Mouse (Mus musculus): ENCODE data around the gene Gm28374. TPM values are rescaled to one million over a fixed set of nuclear protein-coding genes. Genes with fewer than 3 reads are reported as not detected.

The Gm28374 gene
- total RNA-seq, 2 experiments from 2014 or later: 0.72 to 0.84 TPM

GRCm38 (mm10) chr19:6037695-6038094 is 44.4 kb downstream of the Gm28374 start:
- DNase-seq (ENCODE audit: low spot score in 2 of 2): no peak
- intact Hi-C loops (cut with DNase I): no loop called here

GRCm38 (mm10) chr19:6035966-6036585 is 46.0 kb downstream of the Gm28374 start:
- intact Hi-C loops (cut with DNase I): no loop called here

GRCm38 (mm10) chr19:6030520-6031280 is 51.4 kb downstream of the Gm28374 start:
- intact Hi-C loops (cut with DNase I): no loop called here
- DNase-seq (ENCODE audit: low spot score in 2 of 2): no peak

More at GRCm38 (mm10) chr19:6035966-6036585, 46.0 kb downstream of the Gm28374 start:
- DNase-seq (ENCODE audit: low spot score in 2 of 2): no peak

- DNase-seq (ENCODE audit: low spot score in 2 of 2): no peak
- intact Hi-C loops (cut with DNase I): no loop called here
Measured at GRCm38 (mm10) chr19:6029426-6029825, 52.6 kb downstream of the Gm28374 start.

- no peak for DNase-seq (ENCODE audit: low spot score in 2 of 2)
Measured at GRCm38 (mm10) chr19:6028991-6029390, 53.1 kb downstream of the Gm28374 start.

More at GRCm38 (mm10) chr19:6028991-6029390, 53.1 kb downstream of the Gm28374 start:
- intact Hi-C loops (cut with DNase I): no loop called here

Small RNAs within 50 kb of the gene (microRNA-seq; reads per million reads assigned to microRNA genes)
- gene Mir6988: 2.8 reads per million, percentile 5 among the genes with 10 or more reads in this experiment

Other genes with a start within 250 kb of the Gm28374 start
- gene Frmd8, start 207.0 kb downstream of the Gm28374 start, total RNA-seq (2021): 10 to 100 TPM; 11.6 to 13.3 TPM
- gene Slc25a45, start 204.4 kb downstream of the Gm28374 start, total RNA-seq (2021): 1 to 10 TPM; 3.0 to 4.1 TPM
- gene Tigd3, start 188.1 kb downstream of the Gm28374 start, total RNA-seq (2021): 1 to 10 TPM; 4.3 to 4.5 TPM
- 10 to 100 TPM; 77.5 to 96.5 TPM for gene Dpf2, start 169.2 kb downstream of the Gm28374 start, total RNA-seq (2021)
- gene Cdc42ep2, start 157.4 kb downstream of the Gm28374 start, total RNA-seq (2021): 1 to 10 TPM; 5.5 to 8.3 TPM
- 1 to 10 TPM; 4.6 to 5.5 TPM for gene Pola2, start 118.1 kb downstream of the Gm28374 start, total RNA-seq (2021)
- gene Slc22a20, start 96.1 kb downstream of the Gm28374 start, total RNA-seq (2021): not detected
- gene Capn1, start 66.4 kb downstream of the Gm28374 start, total RNA-seq (2021): 10 to 100 TPM; 19.6 to 20.9 TPM
- gene Syvn1, start 35.7 kb downstream of the Gm28374 start, total RNA-seq (2021): 10 to 100 TPM; 40.8 to 51.8 TPM
- 10 to 100 TPM; 40.5 to 45.1 TPM for gene Mrpl49, start 24.5 kb downstream of the Gm28374 start, total RNA-seq (2021)
- gene Fau, start 24.4 kb downstream of the Gm28374 start, total RNA-seq (2021): 100 to 1,000 TPM; 637 to 694 TPM
- 10 to 100 TPM; 35.5 to 40.7 TPM for gene Znhit2, start 21.1 kb downstream of the Gm28374 start, total RNA-seq (2021)
- 10 to 100 TPM; 28.2 to 29.1 TPM for gene Tm7sf2, start 13.9 kb downstream of the Gm28374 start, total RNA-seq (2021)
- 10 to 100 TPM; 83.9 to 87.0 TPM for gene Vps51, start 5.0 kb downstream of the Gm28374 start, total RNA-seq (2021)
- gene Tmem262, start 2.2 kb downstream of the Gm28374 start, total RNA-seq (2021): not detected
- 10 to 100 TPM; 36.9 to 41.3 TPM for gene Zfpl1, start 2.7 kb upstream of the Gm28374 start, total RNA-seq (2021)
- gene Cdca5, start 2.7 kb upstream of the Gm28374 start, total RNA-seq (2021): not detected
- not detected for gene AC131692.1, start 12.2 kb upstream of the Gm28374 start, total RNA-seq (2021)
- gene Naaladl1, start 23.5 kb upstream of the Gm28374 start, total RNA-seq (2021): under 1 TPM in 1 of 2 experiments, not detected in 1; 0.20 TPM
- gene Sac3d1, start 36.4 kb upstream of the Gm28374 start, total RNA-seq (2021): 10 to 100 TPM; 18.3 to 27.5 TPM
- 10 to 100 TPM; 43.7 to 43.8 TPM for gene Snx15, start 46.0 kb upstream of the Gm28374 start, total RNA-seq (2021)
- gene Batf2, start 58.7 kb upstream of the Gm28374 start, total RNA-seq (2021): under 1 TPM; 0.30 to 0.72 TPM
- 10 to 100 TPM; 73.3 to 87.5 TPM for gene Arl2, start 59.3 kb upstream of the Gm28374 start, total RNA-seq (2021)
- gene Majin, start 102.1 kb upstream of the Gm28374 start, total RNA-seq (2021): under 1 TPM in 1 of 2 experiments, not detected in 1; 0.32 TPM
- gene Gpha2, start 144.1 kb upstream of the Gm28374 start, total RNA-seq (2021): not detected
- gene Ppp2r5b, start 153.6 kb upstream of the Gm28374 start, total RNA-seq (2021): 100 to 1,000 TPM; 160 to 173 TPM
- gene Atg2a, start 159.4 kb upstream of the Gm28374 start, total RNA-seq (2021): 10 to 100 TPM; 32.3 to 39.4 TPM
- 10 to 100 TPM; 38.2 to 42.2 TPM for gene Ehd1, start 194.5 kb upstream of the Gm28374 start, total RNA-seq (2021)
- 1 to 10 TPM; 3.3 to 3.4 TPM for gene Cdc42bpg, start 224.2 kb upstream of the Gm28374 start, total RNA-seq (2021)